Mouse (Mus musculus) left cerebral cortex, postnatal 25 days (tissue): ENCODE results near the gene Celf2. TPM values are rescaled to one million over a fixed set of nuclear protein-coding genes. Genes with fewer than 3 reads are reported as not detected.
A peak's percentile ranks its signal among the peaks of the same experiment; 100 is the strongest.

Experiments
- DNase-seq, 2 experiments: peaks; one replicate each; pipeline ENCODE4 v3.0.0; 2022; ENCODE audit warnings: low spot score in 2 of 2, mixed read lengths in 1 of 2
- intact Hi-C: fragments of 180-260 bp; cut with DNase I; formaldehyde crosslinking; loops from one replicate; pipeline ENCODE4 v1.15.1; 2025
- total RNA-seq, 2 experiments: library from RNA; stranded (reverse); gene quantifications; 2 replicates each; pipeline ENCODE4 v1.2.3; 2021

The Celf2 gene
- total RNA-seq, 2 experiments from 2014 or later = 424 to 492 TPM

DNA sequence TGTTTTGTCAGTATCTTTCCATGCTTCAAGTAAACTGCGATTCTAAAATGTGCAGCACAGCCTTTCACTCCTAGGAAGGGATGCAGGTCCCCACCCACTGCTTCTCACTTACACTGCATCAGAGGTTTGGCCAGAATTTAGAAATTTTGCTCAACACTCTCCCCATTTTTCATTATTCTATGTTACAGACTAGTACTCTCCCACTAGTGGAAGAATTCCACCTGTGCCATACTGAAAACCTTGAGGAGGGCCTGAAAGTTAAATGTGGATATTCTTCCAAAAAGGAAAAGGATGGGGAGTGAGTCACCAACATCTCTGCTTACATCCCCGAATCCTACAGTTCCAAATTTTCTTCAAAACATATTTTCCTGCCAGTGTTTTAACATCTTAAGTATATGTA is 276.0 kb downstream of the Celf2 start:
- intact Hi-C loops = loop anchor here (5.0 to 10.0 kb wide), 2 partner anchors 501 to 1239 kb away; no protein-coding TSS in a partner anchor
- peak in 1 of 2 experiments; percentile 74 for DNase-seq

DNA sequence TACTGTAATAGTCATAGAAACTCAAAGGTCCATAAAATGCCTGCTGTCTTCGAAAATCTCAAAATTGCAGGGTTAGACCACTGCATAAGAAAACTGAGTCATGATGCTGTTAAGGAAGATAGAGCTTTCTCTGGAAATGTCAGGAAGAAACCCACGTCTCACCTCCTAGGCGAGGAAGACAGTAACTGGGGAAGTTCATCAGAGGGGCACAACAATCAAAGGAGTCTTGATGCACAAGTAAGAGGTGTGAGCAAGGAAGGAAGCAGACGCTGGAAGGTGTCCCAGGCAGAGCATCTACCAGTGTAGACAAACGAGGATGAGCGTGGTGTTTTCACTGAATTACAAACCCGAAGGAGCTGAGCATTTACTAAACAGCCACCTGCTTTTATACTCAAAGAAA is 282.6 kb downstream of the Celf2 start:
- peak in 1 of 2 experiments; percentile 80 for DNase-seq
- intact Hi-C loops = no loop called here

DNA sequence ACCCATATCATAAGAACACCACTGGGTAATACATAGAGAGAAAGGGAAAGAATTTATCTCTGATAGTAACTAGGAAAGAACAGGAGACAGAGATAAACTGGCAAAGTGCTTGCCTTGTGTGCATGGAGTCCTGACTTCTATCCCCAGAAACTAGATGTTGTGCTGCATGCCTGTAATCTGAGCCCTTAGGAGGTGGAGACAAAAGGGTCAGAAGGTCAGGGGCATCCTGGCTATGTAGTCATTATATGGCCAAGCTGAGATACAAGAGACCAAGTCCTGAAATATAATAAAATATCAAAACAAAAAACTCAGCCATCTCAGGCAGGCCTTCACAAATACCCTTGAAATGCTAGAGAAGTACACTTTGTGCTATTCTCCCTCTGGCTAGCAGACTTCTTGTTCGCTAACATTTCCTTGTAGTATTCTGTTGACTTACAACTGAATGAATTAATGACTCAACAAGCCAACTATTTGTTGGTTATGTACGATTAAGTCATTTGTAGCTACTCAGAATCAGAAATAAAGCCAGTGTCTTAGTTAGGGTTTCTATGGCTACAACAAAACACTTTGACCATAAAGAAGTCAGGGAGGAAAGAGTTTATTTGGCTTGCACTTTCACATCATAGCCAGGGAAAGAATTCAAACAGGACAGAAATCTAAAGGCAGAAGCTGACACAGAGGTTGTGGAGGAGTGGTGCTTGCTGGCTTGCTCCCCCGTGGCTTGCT is 284.9 kb downstream of the Celf2 start:
- DNase-seq = no peak
- intact Hi-C loops = no loop called here

DNA sequence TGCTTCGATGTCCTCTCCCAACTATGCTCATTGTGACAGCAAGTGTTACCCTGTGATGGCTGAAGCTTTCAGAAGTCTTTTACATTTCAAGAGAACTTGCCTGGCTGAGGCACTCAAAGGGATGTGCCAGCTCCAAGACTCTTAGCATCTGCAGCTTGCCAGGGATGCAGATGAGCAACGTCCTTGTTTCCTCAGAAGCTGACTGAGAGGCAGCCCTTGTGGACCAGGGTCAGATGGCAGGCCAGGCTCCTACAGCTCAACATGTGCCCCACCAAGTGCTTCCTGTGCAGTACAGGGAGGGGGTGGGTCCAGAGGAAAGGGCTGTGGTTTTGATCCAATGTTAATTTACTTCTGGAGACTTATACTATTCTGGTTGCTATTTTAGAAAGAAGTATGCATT is 285.8 kb downstream of the Celf2 start:
- intact Hi-C loops = no loop called here
- no peak for DNase-seq

DNA sequence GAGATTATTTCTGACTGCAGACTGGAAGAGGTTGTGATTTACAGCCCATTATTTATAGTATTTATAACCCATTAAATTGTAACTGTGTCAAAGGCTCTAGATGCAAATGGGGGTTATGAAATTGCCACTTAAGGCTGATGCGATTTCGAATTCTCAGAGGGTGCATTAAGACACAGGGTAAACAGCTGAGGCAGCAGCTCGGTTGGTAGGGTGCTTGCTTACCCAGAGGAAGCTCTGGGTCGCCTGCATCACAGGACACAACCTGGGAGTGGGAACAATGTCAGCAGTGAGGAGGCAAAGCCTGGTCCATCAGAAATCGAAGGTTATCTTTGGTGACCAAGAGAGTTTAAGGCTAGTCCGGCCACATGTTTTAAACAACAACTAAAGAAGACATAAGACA is 286.5 kb downstream of the Celf2 start:
- intact Hi-C loops = no loop called here

DNA sequence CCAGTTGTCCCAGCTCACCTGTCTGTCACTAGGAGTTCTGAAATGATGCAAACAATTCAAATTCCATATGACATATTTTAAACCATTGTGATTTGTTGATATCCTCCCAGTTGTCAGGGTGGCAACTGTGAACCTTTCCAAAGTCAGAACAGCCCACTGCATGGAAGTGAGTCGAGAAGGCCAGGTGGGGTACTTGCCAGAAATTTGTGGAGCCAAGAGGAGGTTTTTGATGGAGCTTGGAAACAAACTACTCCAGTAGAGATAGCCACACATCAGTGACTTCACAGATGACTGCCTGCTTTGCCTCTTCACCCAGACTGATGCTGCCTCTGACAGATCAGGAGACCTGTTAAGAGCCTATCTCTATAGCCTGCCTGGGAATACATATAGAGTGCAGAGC is 287.5 kb downstream of the Celf2 start:
- intact Hi-C loops = no loop called here
- no peak for DNase-seq

More for the DNA sequence above, 286.5 kb downstream of the Celf2 start:
- no peak for DNase-seq

DNA sequence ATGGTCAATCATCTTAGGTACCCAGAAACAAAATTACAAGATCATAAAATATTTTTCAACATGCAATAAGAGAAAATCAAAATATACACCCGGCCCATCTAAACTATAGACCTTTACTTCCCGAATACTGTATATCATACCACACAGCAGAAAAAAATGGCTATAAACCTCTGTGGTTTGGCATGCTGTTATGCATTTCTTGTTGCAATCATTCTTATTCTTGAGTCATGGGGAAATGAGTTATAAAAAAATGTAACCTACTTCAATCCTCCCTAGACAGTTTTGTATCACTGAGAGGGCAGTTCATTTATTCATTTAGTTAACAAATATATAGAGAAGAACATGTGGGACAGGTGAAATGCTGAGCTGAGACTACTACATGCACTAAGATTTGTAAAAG is 291.3 kb downstream of the Celf2 start:
- intact Hi-C loops = no loop called here
- DNase-seq = no peak

DNA sequence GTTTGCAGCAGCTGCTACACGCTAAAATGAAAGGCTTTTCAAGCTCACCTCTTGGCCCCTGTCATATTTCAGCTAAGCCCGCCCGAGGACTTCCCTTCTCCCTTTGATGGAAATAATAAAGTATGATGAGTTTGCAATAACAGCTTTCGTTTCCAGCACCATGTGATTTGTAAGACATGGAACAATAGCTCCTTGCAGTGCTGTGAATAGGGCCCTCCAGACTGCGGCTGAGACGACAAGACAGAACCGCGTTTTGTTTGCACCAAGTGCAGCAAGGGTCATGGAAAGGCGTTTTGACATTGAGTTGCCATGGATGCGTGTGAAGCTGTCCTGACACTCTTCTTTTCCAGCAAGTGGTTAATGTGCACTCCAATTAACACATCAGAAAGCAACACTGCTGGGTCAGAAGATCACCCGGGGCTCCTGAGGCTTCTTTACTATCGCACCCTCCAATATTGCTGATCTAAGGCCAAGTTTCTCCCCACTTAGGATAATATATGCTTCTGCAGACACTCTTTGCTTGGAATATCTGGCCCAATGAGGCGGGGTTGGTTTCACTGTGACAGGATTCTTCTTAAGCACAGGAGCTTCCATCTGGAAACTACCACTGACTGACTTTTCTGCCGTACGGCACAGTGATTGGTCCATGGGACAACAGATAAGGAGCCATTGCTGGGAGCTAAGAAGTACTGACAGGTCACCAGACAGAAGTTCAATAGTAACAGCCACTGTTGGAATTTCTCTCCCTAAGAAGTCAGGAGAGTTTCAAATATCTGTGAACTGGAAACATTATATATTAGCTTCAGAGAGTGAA is 301.5 kb downstream of the Celf2 start:
- DNase-seq = no peak
- intact Hi-C loops = no loop called here

DNA sequence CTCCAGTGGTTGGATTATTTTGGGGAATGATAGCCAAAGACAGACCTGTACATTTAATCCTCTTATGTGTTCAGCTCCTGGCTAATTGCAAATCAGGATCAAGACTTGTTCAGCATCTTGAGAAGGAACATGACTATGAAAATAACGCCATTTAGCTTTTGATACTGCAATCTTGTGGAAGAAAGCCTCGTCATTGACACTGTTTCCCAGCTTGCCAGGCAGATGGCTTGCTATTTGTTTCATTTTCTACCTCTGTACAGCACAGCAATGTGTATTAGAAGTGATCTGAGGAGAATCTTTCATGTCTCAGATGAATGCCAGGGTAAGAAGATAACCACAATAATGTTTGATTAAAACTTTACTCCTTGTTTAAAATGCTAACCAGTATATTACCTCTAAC is 315.9 kb downstream of the Celf2 start:
- intact Hi-C loops = no loop called here
- DNase-seq = no peak

DNA sequence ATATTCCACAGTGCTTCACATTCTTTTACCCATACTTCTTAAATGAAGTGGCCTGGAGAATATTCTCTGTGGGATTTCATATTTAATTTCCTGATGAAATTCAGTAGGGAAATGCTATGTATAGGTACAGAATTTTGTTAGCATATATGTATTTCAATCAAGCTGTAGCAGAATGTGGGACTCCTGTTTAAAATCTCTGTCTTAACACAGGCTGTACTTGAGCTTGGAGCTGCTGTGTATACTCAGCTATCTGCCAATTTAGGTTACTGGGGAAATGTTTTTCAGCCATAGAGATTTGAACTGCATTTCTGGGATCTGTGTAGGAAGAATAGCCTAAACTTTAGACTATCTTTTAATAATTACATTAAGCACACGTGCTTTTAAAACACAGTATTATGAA is 330.2 kb downstream of the Celf2 start:
- intact Hi-C loops = no loop called here
- DNase-seq = no peak

DNA sequence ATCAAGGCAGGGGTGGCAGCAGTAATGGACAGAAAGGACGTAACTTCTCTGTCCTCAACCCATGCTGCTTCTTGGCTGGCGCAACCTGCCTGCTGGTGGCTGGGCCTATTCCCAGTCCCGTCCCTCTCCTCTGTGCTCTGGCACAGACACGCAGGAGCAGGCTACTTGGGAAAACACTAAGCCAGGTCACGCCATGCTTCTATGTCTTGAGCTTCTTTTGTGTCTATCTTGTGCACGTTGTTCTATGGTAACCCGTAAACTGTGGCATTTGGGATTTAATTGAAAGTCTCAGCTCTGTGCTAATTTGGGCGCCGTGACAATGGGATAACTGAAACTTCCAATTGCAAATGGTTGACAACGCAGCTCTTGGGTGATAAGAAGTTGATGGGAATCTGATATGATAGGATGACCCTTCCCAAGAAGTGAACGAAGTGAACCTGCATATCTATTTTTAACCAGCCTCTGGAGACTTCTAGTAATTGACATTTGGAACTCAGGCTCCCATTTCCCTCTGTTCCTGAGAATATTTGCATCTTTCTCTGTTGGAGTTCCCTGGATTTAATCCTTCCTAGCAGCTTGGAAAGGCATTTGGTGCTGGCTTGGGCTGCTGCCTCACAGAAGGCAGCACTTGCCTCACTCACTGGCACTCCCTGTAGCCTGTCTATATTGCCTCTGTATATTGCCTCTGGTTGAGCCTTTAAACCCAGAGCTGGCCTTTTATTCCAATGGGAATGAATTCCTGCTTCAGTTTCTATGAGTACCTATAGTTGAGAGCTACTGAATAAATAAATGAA is 335.9 kb downstream of the Celf2 start:
- intact Hi-C loops = no loop called here
- no peak for DNase-seq

DNA sequence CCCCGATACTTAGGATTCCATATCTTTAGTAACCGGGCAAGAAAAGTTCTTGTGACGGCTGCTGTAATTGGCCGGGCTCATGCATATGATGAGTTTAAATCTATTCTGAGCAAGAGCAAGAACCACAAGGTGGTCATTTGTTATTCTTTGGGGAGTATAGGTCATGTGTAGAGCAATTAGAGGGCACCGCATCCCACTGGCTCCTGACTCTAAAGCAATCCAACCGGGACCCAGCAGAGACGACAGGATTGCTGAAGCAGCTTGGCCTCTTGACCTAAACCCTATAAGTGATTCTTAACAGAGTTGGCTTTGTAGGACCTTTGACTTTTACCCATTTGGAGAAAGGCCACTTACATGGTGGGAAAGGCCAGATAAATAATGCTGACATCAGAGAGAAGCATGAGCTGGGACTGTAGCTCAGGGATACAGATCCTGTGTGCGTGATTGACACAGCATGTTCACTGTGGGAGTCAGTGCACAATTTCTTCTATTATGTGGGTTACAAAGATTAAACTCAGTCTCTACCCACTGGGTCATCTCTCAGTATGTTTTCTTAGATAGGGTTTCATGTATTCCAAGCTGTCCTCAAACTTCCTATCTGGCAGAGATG is 338.2 kb downstream of the Celf2 start:
- DNase-seq = no peak
- intact Hi-C loops = no loop called here

DNA sequence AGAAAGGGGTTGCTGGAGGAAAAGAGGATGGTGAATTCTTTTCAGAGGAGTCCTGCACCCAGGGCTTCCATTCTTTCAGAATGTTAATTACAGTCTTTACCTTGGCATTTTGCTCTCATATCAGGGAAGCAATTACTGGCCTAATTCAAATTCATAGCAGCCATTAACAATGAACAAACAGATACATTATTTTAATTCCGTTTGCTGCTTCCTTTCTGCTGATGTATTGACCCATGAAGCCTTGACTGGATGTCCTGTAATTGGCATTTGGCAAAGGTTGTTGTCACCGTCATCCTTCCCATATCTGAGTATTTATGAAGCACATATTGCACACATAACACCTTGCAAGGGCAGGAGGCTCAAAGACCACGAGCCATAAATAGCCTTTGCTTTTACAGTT is 343.6 kb downstream of the Celf2 start:
- intact Hi-C loops = no loop called here
- no peak for DNase-seq

DNA sequence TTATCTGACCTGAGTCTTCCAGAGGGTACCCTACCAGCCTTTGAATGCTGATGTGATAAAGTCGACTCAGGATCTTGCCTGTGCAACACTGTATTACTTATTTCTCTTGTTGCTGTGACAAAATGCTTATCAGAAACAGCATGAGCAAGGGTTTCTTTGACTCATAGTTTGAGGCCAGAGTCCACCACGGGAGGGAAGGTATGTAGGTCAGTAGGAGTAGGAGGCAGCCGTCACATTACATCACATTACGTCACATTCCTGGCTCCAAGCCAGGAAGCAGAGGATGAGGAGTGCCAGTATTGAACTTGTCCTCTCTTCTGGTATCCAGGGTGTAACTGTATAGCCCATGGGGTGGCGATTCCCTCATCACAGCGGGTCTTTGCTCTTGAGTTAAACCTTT is 349.3 kb downstream of the Celf2 start:
- intact Hi-C loops = no loop called here
- no peak for DNase-seq

DNA sequence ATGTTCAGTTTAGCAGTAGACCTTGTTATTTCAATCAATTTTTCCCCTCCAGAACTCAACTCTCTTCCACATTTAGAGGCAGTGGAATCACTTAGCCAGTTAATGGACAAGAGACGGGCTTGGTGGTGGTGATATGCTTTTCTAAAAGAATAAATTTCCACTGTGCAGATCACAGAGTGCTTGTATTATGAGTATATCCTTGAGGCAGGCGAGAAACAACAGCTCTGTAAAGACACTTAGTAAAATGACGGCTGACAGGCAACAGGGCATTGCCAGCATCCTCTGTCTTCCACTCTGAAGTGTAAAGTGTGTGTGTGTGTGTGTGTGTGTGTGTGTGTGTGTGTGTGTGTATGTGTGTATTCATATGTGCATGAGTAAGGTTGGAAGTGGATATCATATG is 362.1 kb downstream of the Celf2 start:
- intact Hi-C loops = no loop called here
- no peak for DNase-seq

DNA sequence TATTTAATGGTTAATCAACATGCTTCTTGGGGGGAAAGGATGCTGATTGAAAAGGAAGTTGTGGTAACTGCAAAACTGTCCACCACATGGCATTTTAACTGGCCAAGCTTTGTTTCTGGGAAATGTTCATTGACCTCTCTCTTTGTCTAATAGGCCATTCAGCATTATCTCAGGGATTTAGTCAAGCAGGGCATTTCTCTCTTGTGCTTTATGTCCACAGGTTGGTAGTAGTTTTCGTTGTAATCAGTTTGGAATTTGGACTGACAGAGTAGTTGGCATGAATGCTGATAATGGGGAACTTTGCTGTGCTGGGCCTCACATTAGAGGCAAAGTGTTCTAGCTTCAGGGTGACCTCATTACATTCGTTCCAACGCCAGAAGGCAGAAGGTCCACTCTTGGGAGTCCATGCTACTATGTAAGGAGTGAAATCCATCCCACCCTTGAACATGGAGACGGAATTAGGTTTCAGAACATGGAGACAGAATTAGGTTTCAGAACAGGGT is 363.8 kb downstream of the Celf2 start:
- no peak for DNase-seq
- intact Hi-C loops = no loop called here

DNA sequence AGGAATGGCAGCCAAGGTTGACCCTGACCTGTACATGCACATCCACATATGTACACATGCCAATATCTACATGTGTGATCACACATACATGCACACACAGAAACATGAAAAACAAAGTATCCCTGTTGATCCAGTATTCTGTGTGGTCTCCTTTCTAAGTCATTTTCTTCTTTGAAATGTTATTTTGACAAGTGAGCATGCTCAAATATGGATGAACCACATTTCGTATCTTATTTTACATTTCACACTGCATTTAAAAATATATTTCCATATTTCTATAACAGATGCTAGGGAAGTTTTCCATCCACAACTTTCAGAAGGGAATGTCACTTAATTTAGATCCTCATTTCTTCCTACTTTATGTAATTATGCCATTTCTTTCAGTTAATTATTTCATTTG is 364.5 kb downstream of the Celf2 start:
- peak in 1 of 2 experiments; percentile 55 for DNase-seq

DNA sequence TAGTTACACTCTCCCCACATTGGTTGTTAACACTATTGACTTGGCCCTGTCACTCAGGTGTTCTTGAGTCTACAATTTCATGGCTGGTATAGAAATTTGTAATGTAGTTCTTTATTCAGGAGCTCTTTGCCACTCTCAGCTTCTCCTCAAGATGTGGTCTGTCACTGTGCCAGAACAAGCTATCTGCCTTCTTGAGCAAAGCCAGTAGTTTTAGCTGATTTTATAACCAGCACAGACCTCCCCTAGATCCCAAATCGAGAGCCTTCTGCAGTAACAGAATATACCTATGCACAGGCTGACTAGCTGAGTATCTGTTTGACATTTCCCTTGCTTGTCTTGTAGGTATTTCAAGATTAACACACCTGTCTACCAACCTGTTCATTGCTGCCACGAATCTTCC is 386.0 kb downstream of the Celf2 start:
- peak in 1 of 2 experiments; percentile 65 for DNase-seq

More for the DNA sequence above, 364.5 kb downstream of the Celf2 start:
- intact Hi-C loops = no loop called here

DNA sequence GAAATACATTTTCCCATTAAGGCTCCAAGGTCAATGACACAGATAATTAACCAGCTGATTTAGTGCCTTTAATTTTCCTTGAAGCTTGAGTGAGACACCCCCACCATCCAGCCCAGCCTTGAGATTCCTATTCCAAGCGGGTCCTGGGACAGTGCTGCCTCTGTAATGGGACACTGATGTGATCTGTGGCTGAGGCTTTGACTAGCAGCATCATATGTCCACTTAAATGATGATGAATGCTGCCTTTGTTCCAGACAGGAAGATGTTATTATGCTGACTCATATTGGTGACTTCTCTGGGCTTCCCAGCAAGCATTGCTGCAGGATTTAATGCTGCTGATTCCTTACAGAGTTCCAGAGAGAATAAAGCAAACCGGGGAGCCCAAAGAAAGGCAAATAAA is 393.6 kb downstream of the Celf2 start:
- peak in 1 of 2 experiments; percentile 35 for DNase-seq
- intact Hi-C loops = no loop called here

More for the DNA sequence above, 386.0 kb downstream of the Celf2 start:
- intact Hi-C loops = no loop called here

DNA sequence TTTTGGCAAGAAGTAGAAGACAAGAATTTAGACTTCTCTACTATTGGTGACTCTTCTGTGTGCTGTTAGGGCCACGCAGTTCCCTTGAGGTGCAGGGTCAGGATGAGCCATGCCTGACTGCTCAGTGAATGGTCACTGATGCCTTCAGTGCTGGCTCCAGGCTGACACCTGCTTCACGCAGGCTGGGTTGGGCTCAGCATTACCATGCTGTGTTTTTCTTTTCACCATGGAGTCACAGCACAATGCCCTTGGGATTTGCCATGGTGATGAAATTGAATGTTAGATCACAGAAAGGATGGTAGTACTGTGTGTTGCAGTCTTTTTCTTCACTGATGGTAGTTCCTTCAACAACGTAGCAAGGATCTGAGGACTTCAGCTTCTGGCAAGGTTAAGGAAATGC is 394.2 kb downstream of the Celf2 start:
- intact Hi-C loops = no loop called here
- no peak for DNase-seq
